Mouse (Mus musculus): Measurements from ENCODE around the gene Fopnl. TPM values are rescaled to one million over a fixed set of nuclear protein-coding genes. Genes with fewer than 3 reads are reported as not detected.

Fopnl gene
- polyA plus RNA-seq (2016; fragmentation: Nextera tagmentation; extraction: Ambion mirVana) = 143 and 169 TPM in 2 replicates

DNA sequence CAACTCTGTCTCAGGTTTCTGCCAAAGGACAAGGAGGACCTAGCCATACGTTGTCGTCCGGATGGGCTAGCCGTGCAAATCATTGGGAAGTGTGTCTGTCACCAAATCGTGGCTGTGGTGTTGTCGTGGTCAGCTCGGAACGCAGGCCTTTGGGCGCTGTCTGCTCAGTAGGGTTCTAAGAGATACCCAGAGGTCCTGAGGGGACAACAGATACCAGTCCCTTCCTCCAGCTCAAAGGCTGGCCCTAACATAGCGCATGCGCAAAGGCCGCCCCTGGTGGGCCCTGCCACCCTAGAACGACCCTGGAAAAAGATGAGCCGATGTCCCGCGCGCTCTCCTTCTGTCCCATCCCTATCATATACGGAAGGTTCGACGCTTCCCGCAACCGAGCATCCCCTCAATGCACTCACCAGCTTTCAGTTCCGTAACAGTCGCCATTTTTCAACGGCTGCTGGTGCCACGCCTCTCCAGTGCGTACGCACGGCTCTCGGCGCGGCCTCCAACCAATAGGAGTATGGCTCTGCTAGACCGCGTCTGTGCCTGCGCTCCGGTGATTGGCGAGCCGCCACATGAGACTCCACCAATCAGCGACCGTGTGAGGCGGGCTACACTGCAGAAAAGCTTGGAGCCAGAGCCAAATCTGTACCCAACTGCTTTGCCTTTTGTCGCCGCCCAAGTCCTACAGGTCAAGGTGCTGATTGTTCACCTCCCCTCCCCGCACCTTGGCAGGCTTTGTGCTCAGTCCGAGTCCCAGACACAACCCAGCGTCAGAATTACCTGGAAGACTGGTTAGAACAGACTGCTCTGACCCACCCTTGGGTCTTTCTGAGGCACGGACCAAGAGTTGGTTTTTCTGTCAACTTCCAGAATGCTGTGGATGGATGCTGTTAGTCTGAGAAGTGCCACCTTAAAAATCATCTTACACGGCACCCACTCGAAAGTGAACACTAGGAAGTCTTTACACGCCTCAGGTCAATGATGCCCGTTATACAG, at the start of gene Fopnl:
Fopnl (minus strand) TSS at position 522 of the 993 bp plus-strand sequence.
- Histone ChIP-seq H3K36me3 (peaks cover 25% of the 10 kb centered on the region), H3K27ac (replicated peaks) (peak within 1 kb of the TSS; percentile 96), H3K4me1 (peaks cover 20% of the 10 kb centered on the region), H3K27me3 (ENCODE audit: low read depth, poor library complexity, severe bottlenecking) (no peaks in the 10 kb centered on the region), H3K9me3 (replicated peaks) (no peaks in the 10 kb centered on the region), H3K4me3 (peak within 1 kb of the TSS; percentile 69)
- WGBS = 5% methylated on average over 51 of the region's 51 CpGs
- DNase-seq (ENCODE audit: low spot score) = peak; percentile 94

DNA sequence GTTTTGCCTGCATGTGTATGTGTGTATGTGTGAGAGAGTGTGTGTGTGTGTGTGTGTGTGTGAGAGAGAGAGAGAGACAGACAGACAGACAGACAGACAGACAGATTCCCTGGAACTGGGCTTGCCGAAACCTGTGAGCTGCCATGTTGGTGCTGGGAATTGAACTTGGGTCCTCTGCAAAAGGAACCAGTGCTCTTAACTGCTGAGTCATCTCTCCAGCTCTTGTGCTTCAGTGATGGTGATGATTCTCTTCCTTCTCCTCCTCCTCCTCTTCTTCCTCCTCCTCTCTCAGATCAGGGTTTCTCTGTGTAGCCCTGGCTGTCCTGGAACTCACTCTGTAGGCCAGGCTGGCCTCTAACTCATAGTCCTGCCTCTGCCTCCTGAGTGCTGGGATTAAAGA, 48.8 kb upstream of the Fopnl start:
- H3K4me1 ChIP-seq = peaks cover 16% of the 10 kb centered on the region
- no peak overlapping the region for H3K4me3 ChIP-seq
- H3K27me3 ChIP-seq (ENCODE audit: low read depth, poor library complexity, severe bottlenecking) = no peaks in the 10 kb centered on the region
- 93% methylated on average over 1 of the region's 1 CpGs for WGBS
- no peaks in the 10 kb centered on the region for H3K9me3 ChIP-seq (replicated peaks)
- H3K27ac ChIP-seq (replicated peaks) = no peak overlapping the region
- H3K36me3 ChIP-seq = no peaks in the 10 kb centered on the region
- DNase-seq (ENCODE audit: low spot score) = no peak

DNA sequence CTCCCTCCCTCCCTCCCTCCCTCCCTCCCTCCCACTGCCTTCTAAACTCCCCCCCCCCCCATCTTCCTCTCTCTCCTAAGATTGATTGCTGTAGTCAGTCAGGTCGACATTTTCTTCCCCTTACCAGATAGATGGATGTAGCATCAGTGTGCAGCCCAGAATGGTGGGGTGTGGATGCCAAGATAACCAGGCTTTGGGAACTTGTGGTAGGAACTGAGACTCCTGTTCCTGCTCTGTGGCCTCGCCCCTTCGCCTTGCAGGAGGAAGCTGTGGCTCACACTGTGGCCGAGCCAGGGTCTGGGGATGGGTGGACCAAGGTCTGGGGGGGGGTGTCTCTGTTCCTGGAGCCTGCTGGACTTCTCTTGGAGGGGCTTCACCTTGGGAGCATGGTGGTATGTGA, 48.3 kb upstream of the Fopnl start:
- no peak for DNase-seq (ENCODE audit: low spot score)

DNA sequence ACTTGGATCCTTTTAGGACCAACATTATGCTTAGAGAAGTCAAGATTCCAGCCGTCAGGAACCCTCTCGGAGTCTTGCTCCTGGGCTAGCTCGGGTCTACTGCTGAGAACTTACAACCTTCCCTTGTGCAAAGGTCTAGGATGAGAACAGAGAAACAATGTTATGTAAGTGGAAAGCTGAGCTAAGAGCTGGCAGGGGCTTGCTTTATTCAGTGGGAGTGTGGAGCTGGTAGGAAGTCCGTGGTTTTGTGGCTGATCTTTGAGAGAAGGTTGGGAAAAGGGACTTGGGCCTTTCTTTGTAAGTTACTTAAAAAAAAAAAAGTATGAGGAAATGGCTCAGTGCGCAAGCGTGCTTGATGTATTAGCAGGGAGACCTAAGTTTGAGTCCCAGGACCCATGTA, 46.9 kb upstream of the Fopnl start:
- Histone ChIP-seq H3K4me1 (peaks cover 19% of the 10 kb centered on the region), H3K36me3 (no peaks in the 10 kb centered on the region), H3K9me3 (replicated peaks) (no peaks in the 10 kb centered on the region), H3K27me3 (ENCODE audit: low read depth, poor library complexity, severe bottlenecking) (no peaks in the 10 kb centered on the region), H3K27ac (replicated peaks) (no peak overlapping the region), H3K4me3 (no peak overlapping the region)
- 92% methylated on average over 6 of the region's 6 CpGs for WGBS
- DNase-seq (ENCODE audit: low spot score) = no peak

More for the DNA sequence above, 48.3 kb upstream of the Fopnl start:
- Histone ChIP-seq H3K4me3 (no peak overlapping the region), H3K36me3 (no peaks in the 10 kb centered on the region), H3K27ac (replicated peaks) (no peak overlapping the region), H3K4me1 (peaks cover 19% of the 10 kb centered on the region), H3K27me3 (ENCODE audit: low read depth, poor library complexity, severe bottlenecking) (no peaks in the 10 kb centered on the region), H3K9me3 (replicated peaks) (no peaks in the 10 kb centered on the region)
- WGBS = 79% methylated on average over 4 of the region's 4 CpGs

DNA sequence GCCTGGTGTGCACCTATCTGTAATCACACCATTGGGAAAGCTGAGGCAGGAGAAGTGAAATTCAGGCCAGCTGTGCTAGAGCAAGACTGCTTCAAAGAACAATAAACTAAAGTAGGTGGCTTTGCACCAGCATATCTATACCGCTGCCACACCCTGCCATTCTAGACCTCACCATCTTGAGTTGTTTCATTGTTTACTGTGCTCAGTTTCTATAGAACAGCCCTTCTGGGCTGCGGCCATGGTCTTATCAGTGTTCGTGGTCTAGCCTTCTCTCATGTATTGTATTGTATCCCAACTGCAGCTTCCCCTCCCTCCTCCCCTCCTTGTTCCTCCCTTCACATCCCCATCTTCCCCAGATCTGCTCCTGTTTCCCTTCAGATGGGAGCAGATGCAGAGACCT, 46.3 kb upstream of the Fopnl start:
- no peak overlapping the region for H3K4me3 ChIP-seq
- whole genome bisulfite sequencing = 100% methylated on average over 3 of the region's 3 CpGs

DNA sequence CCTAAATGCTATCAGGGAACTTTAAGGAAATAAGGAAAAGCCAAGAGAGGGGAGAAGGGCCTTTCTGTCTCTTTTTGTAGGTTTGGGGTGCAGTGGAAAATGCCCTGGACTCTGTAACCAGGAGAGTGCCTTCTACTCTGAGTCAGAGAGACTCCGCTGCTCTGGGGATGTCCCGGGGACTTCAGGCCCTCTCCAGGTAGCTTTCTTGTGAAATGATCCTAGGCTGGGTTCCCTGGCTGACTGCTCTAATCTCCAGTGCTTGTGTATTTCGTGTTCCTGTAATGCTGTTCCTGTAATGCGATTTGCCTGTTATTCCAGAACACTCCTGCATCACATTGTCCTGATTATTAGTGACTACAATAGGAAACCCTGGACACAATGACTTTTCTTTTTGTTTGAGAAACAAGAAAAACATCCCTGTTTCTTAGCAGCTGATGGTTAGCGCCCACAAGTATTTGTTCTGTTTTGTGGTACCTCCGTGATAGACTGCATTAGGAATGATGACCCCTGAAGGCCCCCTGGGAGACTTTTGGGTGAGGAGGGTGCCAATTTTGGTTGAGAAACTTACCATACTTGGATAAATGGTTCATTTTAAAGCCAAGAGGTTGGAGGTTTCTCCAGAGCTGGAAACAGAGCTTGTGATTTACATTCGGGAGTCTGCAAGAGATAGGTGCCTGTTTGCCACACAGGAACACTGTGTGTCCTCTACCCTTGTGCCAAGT, 45.1 kb upstream of the Fopnl start:
- no peaks in the 10 kb centered on the region for H3K9me3 ChIP-seq (replicated peaks)
- peak overlapping the region; percentile 90 for H3K27ac ChIP-seq (replicated peaks)
- no peaks in the 10 kb centered on the region for H3K27me3 ChIP-seq (ENCODE audit: low read depth, poor library complexity, severe bottlenecking)
- H3K4me3 ChIP-seq = peak overlapping the region; percentile 87
- H3K36me3 ChIP-seq = no peaks in the 10 kb centered on the region
- DNase-seq (ENCODE audit: low spot score) = peak; percentile 14
- WGBS = 29% methylated on average over 7 of the region's 7 CpGs
- peaks cover 19% of the 10 kb centered on the region for H3K4me1 ChIP-seq

More for the DNA sequence above, 46.3 kb upstream of the Fopnl start:
- DNase-seq (ENCODE audit: low spot score) = no peak
- no peaks in the 10 kb centered on the region for H3K36me3 ChIP-seq
- H3K27me3 ChIP-seq (ENCODE audit: low read depth, poor library complexity, severe bottlenecking) = no peaks in the 10 kb centered on the region
- H3K9me3 ChIP-seq (replicated peaks) = no peaks in the 10 kb centered on the region
- H3K27ac ChIP-seq (replicated peaks) = no peak overlapping the region
- peaks cover 19% of the 10 kb centered on the region for H3K4me1 ChIP-seq

DNA sequence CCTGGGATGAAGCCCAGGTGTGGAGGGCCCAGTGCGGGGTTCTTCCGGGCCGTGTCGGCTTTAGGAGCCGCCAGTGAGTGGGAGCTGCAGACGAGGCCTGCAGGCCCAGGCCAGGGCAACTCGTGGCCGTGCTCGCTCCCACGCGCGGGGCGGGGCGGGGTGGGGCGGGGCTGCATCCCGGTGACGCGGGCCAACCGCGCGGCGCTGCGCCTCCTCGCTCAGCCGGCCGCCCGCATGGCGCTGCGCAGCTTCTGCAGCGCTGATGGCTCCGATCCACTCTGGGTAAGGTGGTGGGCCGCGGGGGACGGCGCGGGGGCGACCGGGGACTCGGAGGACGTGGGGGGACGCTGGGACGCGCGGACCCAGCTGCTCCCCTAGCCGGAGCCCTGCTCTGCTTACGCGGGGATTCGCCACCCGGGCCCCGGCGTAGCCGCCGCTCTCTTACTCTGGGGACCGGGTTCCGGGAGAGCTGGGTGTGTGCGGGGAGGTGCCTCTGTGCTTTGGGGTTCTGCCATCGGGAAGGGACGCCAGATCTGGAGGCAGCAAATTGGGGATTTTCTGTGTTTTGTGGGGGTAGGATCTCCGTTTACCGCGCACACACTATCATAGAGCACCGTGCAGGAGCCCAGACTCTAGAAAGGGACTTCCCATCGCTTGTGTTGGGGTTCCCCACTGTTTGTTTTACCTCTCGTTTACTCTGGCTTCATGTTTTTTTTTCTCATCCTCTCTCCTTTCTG, 44.3 kb upstream of the Fopnl start, which contains the start of gene Abcc1:
Abcc1 (plus strand) TSS at position 197 of the 737 bp plus-strand sequence.
- 1% methylated on average over 64 of the region's 64 CpGs for WGBS
- peak within 1 kb of the TSS; percentile 90 for H3K27ac ChIP-seq (replicated peaks)
- H3K9me3 ChIP-seq (replicated peaks) = no peaks in the 10 kb centered on the region

DNA sequence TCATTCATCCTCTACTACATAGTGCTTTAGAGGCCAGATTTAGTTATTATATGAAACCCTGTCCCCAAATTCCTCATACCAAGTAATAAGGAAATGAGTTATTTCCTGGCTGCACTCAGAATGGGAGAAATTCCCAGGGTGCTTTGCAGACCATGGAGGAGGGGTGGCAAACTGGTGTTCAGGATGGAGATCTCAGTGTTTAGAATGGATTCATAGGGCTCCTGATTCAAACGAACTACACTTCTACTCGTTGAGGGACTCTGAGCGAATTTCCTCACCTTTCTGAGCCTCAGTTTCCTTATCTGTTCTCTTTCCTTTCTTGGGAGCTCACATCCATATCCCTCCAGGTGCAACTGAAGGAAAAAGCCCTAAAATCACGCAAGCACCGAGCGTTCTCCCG, 43.7 kb upstream of the Fopnl start:
- DNase-seq (ENCODE audit: low spot score) = no peak
- H3K27ac ChIP-seq (replicated peaks) = peak overlapping the region; percentile 90

More for the DNA sequence above, 44.3 kb upstream of the Fopnl start, which contains the start of gene Abcc1:
- Histone ChIP-seq H3K4me1 (peaks cover 19% of the 10 kb centered on the region), H3K4me3 (peak within 1 kb of the TSS; percentile 87), H3K27me3 (ENCODE audit: low read depth, poor library complexity, severe bottlenecking) (no peaks in the 10 kb centered on the region), H3K36me3 (no peaks in the 10 kb centered on the region)
- DNase-seq (ENCODE audit: low spot score) = peak; percentile 80

DNA sequence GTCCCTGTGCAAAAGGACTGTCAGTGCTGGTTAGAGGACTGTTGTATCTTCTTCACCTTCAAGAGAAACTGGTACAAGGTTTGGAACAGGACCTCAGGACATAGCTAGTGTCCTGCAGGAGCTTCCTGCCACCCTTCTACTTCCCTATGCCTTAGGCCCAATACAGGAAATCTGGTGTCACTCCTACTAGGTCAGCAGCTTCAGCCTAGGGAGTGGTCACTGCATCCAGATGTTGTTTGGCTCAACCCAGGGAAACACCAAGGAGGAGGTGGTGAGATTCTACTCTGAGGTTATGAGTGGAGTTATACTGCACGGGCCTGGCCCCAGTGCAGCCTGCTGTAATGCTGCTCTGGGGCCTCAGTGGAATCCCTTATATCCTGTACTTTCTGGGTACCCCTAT, 41.3 kb upstream of the Fopnl start:
- WGBS = 81% methylated on average over 1 of the region's 1 CpGs

More for the DNA sequence above, 43.7 kb upstream of the Fopnl start:
- under 1% methylated on average over 7 of the region's 7 CpGs for WGBS
- no peaks in the 10 kb centered on the region for H3K36me3 ChIP-seq
- H3K27me3 ChIP-seq (ENCODE audit: low read depth, poor library complexity, severe bottlenecking) = no peaks in the 10 kb centered on the region
- H3K4me1 ChIP-seq = peaks cover 19% of the 10 kb centered on the region
- peak overlapping the region; percentile 87 for H3K4me3 ChIP-seq
- no peaks in the 10 kb centered on the region for H3K9me3 ChIP-seq (replicated peaks)

DNA sequence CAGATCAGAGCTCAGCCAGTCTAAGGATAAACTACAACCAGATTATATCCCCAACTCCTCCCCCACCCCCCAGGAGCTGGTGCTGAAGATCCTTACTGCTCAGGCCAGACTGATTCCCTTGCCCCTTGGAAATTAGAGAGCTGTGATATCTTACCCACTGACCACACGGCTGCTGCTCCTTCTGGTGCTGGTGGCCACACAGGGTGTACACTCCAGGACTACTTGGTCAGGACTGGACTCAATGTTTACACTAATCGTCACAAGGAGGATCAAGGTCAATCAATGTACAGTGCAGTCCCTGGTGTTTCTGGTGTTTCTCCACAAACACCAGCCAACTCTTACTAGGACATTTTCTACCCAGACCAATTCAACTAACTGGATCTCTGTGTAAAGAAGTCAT, 40.7 kb upstream of the Fopnl start:
- Histone ChIP-seq H3K4me3 (no peak overlapping the region), H3K27me3 (ENCODE audit: low read depth, poor library complexity, severe bottlenecking) (no peaks in the 10 kb centered on the region), H3K4me1 (peaks cover 19% of the 10 kb centered on the region), H3K9me3 (replicated peaks) (no peaks in the 10 kb centered on the region), H3K27ac (replicated peaks) (no peak overlapping the region), H3K36me3 (no peaks in the 10 kb centered on the region)
- WGBS = 79% methylated on average over 2 of the region's 2 CpGs
- no peak for DNase-seq (ENCODE audit: low spot score)

More for the DNA sequence above, 41.3 kb upstream of the Fopnl start:
- Histone ChIP-seq H3K27ac (replicated peaks) (no peak overlapping the region), H3K4me3 (no peak overlapping the region), H3K27me3 (ENCODE audit: low read depth, poor library complexity, severe bottlenecking) (no peaks in the 10 kb centered on the region), H3K4me1 (peaks cover 19% of the 10 kb centered on the region), H3K36me3 (no peaks in the 10 kb centered on the region), H3K9me3 (replicated peaks) (no peaks in the 10 kb centered on the region)
- DNase-seq (ENCODE audit: low spot score) = no peak

DNA sequence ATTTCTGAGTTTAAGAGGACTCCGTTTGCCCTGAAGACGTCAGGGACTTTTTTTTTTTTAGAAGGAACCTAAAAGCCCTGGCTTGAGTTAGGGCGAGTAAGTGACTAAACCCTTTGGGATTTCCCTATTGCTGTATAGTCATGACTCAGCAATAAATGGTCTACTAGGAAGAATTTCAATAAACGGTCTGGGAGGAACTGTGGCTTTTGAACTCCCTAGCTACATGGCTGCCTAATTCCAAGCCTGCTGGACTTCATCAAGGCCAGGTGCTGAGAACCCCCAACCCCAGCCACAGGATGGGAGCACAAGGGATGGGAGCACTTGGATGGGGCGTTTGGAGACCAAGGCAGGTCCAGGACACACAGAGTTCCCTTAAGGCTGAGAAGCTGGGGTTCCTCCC, 35.5 kb upstream of the Fopnl start:
- Histone ChIP-seq H3K4me1 (no peaks in the 10 kb centered on the region), H3K36me3 (no peaks in the 10 kb centered on the region), H3K27ac (replicated peaks) (no peak overlapping the region), H3K9me3 (replicated peaks) (no peaks in the 10 kb centered on the region), H3K4me3 (no peak overlapping the region), H3K27me3 (ENCODE audit: low read depth, poor library complexity, severe bottlenecking) (no peaks in the 10 kb centered on the region)
- no peak for DNase-seq (ENCODE audit: low spot score)
- 78% methylated on average over 5 of the region's 5 CpGs for WGBS

DNA sequence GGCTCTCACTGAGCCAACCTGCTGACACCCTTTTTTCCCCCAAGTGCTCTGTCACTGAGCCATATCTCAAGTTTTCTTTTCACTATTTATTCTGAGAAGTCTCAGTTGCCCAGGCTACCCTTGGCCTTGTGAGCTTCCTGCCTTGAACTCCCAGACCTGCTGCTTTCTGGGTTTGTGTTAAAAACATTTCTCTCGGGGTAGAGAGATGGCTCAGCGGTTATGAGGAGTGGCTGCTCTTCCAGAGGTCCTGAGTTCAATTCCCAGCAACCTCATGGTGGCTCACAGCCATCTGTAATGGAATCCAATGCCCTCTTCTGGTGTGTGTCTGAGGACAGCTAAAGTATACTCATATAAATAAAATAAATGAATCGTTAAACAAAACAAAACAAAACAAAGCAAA, 35.0 kb upstream of the Fopnl start:
- H3K9me3 ChIP-seq (replicated peaks) = no peaks in the 10 kb centered on the region
- DNase-seq (ENCODE audit: low spot score) = no peak
- H3K4me1 ChIP-seq = no peaks in the 10 kb centered on the region
- H3K4me3 ChIP-seq = no peak overlapping the region
- H3K27me3 ChIP-seq (ENCODE audit: low read depth, poor library complexity, severe bottlenecking) = no peaks in the 10 kb centered on the region
- H3K36me3 ChIP-seq = no peaks in the 10 kb centered on the region
- H3K27ac ChIP-seq (replicated peaks) = no peak overlapping the region
- WGBS = 87% methylated on average over 3 of the region's 3 CpGs

Data from midbrain, embryonic 10.5 days (tissue).